Mouse (Mus musculus) c-Kit-negative CD71-positive TER-119-positive erythroid progenitor cells, embryonic 14.5 days (primary cell): ENCODE measurements around the gene Chmp1a.

ENCODE experiments used
- DNase-seq: peaks from one replicate; pipeline ENCODE4 v3.0.0-alpha.2; 2013; ENCODE audit warnings: low read depth, low spot score

The Chmp1a gene

DNA sequence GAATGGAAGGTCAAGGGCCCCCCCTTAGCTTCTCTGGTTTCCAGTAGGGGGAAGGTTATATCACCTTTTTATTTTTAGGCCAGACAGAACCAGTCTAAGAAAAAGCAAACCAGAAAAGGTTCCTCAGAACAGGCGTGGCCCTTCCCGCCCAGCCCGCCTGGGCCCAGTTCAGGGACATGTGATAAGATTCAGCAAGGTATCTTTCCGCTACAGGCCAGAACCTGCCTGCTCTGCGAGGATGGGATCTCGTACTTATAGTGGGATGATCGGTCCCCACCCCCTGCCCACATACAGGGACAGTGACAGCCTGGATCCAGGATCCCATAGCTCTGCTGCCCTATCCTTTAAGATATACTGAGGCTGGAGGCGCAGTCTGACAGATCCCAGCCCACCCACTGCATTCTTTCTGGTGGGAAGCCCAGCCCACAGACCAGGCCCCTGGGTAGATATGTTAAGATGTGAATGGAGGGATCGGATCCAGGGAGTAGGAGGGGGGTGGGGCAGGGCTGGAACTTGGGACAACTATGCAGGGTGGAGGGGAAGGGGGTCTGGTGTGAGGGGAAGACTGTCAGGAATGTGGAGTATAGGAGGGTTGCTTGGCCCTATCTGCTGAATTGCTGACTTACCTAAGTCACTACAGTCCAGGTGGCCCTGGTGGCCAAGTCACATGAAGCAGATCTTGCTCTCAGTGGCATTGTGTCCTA, 56.3 kb downstream of the Chmp1a start:
- peak; percentile 46 for DNase-seq

DNA sequence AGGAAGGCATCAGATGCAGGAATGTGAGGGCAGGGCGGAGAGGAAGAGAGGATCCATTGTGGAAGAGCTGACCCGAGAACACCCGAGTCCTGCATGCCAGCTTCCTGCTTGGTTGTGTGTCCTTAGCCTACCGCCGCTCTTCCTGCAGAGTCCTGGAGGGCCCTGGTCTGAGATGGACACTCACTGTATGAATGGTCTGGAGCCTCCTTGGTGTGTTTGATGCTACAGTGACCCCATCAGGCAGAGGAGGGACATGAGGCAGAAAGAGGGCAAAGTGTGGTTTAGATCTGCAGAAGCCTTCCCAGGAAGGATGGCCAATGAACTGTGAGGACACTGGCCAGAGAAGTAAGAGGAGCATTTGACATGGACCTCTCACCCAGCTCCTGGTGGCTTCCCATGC, 57.4 kb downstream of the Chmp1a start:
- DNase-seq, result no peak
